Mouse (Mus musculus): Measurements from ENCODE around the gene Lrig2. TPM values are rescaled to one million over a fixed set of nuclear protein-coding genes. Genes with fewer than 3 reads are reported as not detected.

The Lrig2 gene
- polyA plus RNA-seq, 1 experiment from 2014 or later: 2.5 TPM

DNA sequence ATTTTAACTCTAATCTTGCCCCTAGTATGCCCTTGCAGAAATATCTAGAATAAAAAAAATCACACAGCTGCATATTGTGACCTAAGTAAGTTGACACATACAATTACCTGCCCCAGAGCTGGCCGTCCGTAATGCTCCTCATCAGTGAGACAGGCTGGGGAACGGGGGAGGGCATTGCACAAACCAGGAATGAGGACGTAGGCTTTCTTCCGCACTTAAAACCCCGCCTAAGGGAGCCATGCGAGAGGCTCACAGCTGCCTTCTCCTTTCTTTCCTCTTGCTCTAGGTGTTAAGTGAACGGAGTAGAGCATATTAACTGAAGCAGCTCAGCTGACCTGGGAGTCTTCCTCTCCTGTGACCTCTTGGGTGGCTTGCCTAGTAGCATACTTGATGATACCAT, 149.9 kb downstream of the Lrig2 start:
- no peak overlapping the region for H3K27ac ChIP-seq (ENCODE audit: low read depth)
- no peaks in the 10 kb centered on the region for H3K4me1 ChIP-seq (ENCODE audit: insufficient read depth)
- H3K27me3 ChIP-seq (ENCODE audit: insufficient read depth, low read length): no peaks in the 10 kb centered on the region
- DNase-seq (no peak), ATAC-seq (no peak)
- WGBS (ENCODE audit: insufficient replicate concordance): 76% methylated on average over 8 of the region's 8 CpGs
- TF ChIP-seq EP300 (IDR thresholded peaks at IDR 0.05; ENCODE audit: low read depth) (no peak), CTCF (IDR thresholded peaks at IDR 0.05; ENCODE audit: low read depth) (no peak)
- no peak overlapping the region for H3K4me3 ChIP-seq (ENCODE audit: low read depth, low read length)
- no peaks in the 10 kb centered on the region for H3K36me3 ChIP-seq (replicated peaks; ENCODE audit: insufficient read depth, low read length)
- no peak overlapping the region for H3K4me2 ChIP-seq (ENCODE audit: low read depth, low read length)
- no peaks in the 10 kb centered on the region for H3K9me3 ChIP-seq (ENCODE audit: low read length)
- H3K9ac ChIP-seq (replicated peaks): no peak overlapping the region

DNA sequence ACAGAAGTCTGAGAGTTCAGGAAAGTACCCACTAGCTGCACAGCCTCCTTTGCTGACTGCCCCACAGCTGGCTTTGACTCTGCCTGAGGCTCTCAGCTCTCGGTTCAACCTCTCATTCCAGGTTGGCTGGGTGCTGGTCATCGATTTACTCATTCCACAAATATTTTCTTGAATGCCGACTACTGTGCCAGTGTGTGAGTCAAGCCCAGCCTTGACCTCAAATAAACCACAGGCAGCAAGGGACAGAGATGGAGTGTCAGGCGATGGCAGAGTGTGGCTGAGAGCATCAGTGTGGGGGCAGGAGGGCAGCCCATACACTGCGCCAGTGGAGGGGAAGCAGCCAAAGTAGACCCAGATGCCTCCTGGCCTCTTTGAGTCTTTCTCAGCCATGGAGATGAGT, 151.4 kb downstream of the Lrig2 start:
- DNase-seq (peak; percentile 63), ATAC-seq (peak; percentile 88)
- Histone ChIP-seq H3K9me3 (ENCODE audit: low read length) (no peaks in the 10 kb centered on the region), H3K4me3 (ENCODE audit: low read depth, low read length) (no peak overlapping the region), H3K27me3 (ENCODE audit: insufficient read depth, low read length) (no peaks in the 10 kb centered on the region), H3K4me1 (ENCODE audit: insufficient read depth) (no peaks in the 10 kb centered on the region), H3K36me3 (replicated peaks; ENCODE audit: insufficient read depth, low read length) (no peaks in the 10 kb centered on the region), H3K9ac (replicated peaks) (no peak overlapping the region), H3K4me2 (ENCODE audit: low read depth, low read length) (no peak overlapping the region), H3K27ac (ENCODE audit: low read depth) (peak overlapping the region; percentile 80)
- peak; percentile 43; the same call in 1 of the 2 replicates for TF ChIP-seq EP300 (IDR thresholded peaks at IDR 0.05; ENCODE audit: low read depth)
- no peak for TF ChIP-seq CTCF (IDR thresholded peaks at IDR 0.05; ENCODE audit: low read depth)
- 46% methylated on average over 5 of the region's 5 CpGs for WGBS (ENCODE audit: insufficient replicate concordance)

DNA sequence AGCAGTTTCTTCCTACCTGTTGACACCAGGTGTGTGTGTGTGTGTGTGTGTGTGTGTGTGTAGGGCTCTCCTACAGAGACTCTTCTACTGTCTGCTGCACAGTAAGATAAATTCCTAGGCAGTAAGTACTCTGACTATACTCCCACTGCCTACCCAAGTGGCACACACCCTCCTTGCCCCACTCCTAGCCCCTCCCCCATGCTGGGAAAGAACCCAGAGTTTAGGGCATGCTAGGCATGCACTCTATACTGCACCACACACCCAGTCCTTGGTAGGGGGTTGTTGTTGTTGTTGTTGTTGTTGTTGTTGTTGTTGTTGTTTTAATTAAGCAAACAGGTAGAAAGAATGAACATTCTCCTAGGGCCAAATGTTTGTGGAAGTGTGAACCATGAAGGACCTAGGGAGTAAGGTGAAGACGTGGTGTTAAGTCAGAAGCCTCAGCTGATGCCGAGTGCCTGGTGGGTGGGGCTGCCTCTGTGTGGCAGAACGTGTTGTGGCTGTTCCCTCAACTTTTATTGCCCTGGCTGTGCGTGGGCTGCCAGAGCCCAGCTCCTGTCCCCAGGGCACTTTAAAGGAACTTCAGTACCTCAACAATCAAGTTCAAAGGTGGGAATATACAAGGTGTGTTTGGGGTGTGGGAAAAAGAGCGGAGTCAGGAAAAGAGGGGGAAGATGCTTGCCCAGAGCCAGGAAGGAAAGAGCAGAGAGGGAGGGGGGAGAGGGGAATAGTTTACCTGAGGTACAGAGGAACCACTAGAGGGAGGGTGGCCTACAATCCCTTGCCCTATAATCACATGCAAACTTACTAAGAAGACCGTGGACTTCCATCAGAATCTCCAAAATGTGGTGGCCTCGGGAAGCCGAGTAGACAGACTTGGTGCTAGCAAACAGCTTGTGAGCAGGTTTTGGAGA, 152.2 kb downstream of the Lrig2 start:
- Histone ChIP-seq H3K36me3 (replicated peaks; ENCODE audit: insufficient read depth, low read length) (no peaks in the 10 kb centered on the region), H3K4me1 (ENCODE audit: insufficient read depth) (no peaks in the 10 kb centered on the region), H3K9me3 (ENCODE audit: low read length) (no peaks in the 10 kb centered on the region), H3K27me3 (ENCODE audit: insufficient read depth, low read length) (no peaks in the 10 kb centered on the region), H3K9ac (replicated peaks) (no peak overlapping the region), H3K4me3 (ENCODE audit: low read depth, low read length) (no peak overlapping the region), H3K27ac (ENCODE audit: low read depth) (peak overlapping the region; percentile 80), H3K4me2 (ENCODE audit: low read depth, low read length) (0 out of 2 replicates have a peak overlapping the region, but pooled peaks have one; percentile 20)
- TF ChIP-seq EP300 (IDR thresholded peaks at IDR 0.05; ENCODE audit: low read depth) (no peak), CTCF (IDR thresholded peaks at IDR 0.05; ENCODE audit: low read depth) (peak; percentile 19; the same call in 1 of the 2 replicates)
- WGBS (ENCODE audit: insufficient replicate concordance): 39% methylated on average over 8 of the region's 8 CpGs
- DNase-seq (no peak), ATAC-seq (peak; percentile 42)

DNA sequence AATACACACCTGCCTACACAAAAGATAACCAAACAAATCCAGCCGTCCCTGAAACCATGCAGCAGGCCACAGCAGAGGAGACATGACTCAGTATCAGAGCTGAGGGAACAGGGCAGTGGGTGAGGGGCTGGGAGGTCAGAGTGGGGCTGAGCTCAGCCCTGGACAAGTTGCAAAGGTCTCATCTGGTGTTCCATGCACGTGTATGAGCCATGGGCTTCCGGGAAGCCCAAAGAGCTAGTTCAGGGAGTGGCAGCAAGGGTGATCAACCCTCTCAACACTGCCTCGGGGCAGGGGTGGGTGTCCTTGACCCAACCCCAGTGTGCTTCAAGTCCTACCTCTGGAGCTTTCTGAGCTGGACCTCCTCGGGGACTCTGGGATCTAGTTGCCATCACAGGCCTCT, 153.0 kb downstream of the Lrig2 start:
- H3K27ac ChIP-seq (ENCODE audit: low read depth): no peak overlapping the region
- no peaks in the 10 kb centered on the region for H3K4me1 ChIP-seq (ENCODE audit: insufficient read depth)
- no peak overlapping the region for H3K4me3 ChIP-seq (ENCODE audit: low read depth, low read length)
- H3K9ac ChIP-seq (replicated peaks): no peak overlapping the region
- DNase-seq (peak; percentile 29), ATAC-seq (peak; percentile 67)
- H3K9me3 ChIP-seq (ENCODE audit: low read length): no peaks in the 10 kb centered on the region
- no peak overlapping the region for H3K4me2 ChIP-seq (ENCODE audit: low read depth, low read length)
- 49% methylated on average over 5 of the region's 5 CpGs for WGBS (ENCODE audit: insufficient replicate concordance)
- TF ChIP-seq CTCF (IDR thresholded peaks at IDR 0.05; ENCODE audit: low read depth) (no peak), EP300 (IDR thresholded peaks at IDR 0.05; ENCODE audit: low read depth) (no peak)
- H3K36me3 ChIP-seq (replicated peaks; ENCODE audit: insufficient read depth, low read length): no peaks in the 10 kb centered on the region
- H3K27me3 ChIP-seq (ENCODE audit: insufficient read depth, low read length): no peaks in the 10 kb centered on the region

DNA sequence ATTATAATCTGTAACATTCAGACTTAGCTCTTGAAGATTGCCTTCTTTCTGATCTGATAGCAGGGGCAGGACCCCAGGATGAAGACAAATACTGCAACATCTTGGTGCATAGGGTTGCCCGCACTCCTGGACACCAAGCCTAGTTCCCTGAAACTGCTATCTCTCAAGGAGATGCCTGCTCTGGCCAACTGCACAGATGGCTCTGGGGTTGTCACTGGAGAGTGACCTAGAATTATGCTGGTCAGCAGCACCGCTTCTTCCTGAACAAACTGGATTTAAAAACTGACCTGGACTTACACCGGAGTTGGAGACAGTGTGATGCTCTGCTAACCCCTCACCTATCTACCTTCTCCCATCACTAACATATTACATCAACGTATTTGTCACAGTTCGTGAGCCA, 155.6 kb downstream of the Lrig2 start:
- Histone ChIP-seq H3K27ac (ENCODE audit: low read depth) (no peak overlapping the region), H3K4me1 (ENCODE audit: insufficient read depth) (no peaks in the 10 kb centered on the region), H3K9ac (replicated peaks) (no peak overlapping the region), H3K9me3 (ENCODE audit: low read length) (no peaks in the 10 kb centered on the region), H3K36me3 (replicated peaks; ENCODE audit: insufficient read depth, low read length) (no peaks in the 10 kb centered on the region), H3K4me3 (ENCODE audit: low read depth, low read length) (no peak overlapping the region), H3K27me3 (ENCODE audit: insufficient read depth, low read length) (no peaks in the 10 kb centered on the region), H3K4me2 (ENCODE audit: low read depth, low read length) (no peak overlapping the region)
- TF ChIP-seq CTCF (IDR thresholded peaks at IDR 0.05; ENCODE audit: low read depth) (no peak), EP300 (IDR thresholded peaks at IDR 0.05; ENCODE audit: low read depth) (no peak)
- DNase-seq (no peak), ATAC-seq (no peak)
- 83% methylated on average over 5 of the region's 5 CpGs for WGBS (ENCODE audit: insufficient replicate concordance)

DNA sequence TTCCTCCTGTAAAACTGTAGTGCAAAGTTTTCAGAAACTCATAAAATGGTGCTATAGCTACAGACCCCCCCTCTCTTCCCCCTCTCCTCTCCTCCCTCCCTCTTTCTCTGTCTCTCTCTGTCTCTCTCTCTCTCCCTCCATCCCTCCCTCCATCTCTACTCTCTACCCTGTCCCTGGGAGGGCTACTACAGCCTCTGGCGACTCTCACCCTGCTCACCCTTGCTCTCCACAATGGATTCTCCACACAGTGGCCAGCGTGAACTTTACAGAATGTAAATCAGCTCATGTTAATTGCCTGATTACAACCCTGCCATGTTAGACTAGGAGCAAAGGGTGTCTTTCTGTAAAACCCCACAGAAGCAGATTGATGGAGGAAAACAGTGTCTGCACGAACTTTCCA, 157.8 kb downstream of the Lrig2 start:
- Histone ChIP-seq H3K36me3 (replicated peaks; ENCODE audit: insufficient read depth, low read length) (no peaks in the 10 kb centered on the region), H3K27ac (ENCODE audit: low read depth) (no peak overlapping the region), H3K4me1 (ENCODE audit: insufficient read depth) (no peaks in the 10 kb centered on the region), H3K4me2 (ENCODE audit: low read depth, low read length) (no peak overlapping the region), H3K27me3 (ENCODE audit: insufficient read depth, low read length) (no peaks in the 10 kb centered on the region), H3K9ac (replicated peaks) (no peak overlapping the region), H3K9me3 (ENCODE audit: low read length) (no peaks in the 10 kb centered on the region), H3K4me3 (ENCODE audit: low read depth, low read length) (no peak overlapping the region)
- DNase-seq (no peak), ATAC-seq (no peak)
- WGBS (ENCODE audit: insufficient replicate concordance): 55% methylated on average over 3 of the region's 3 CpGs
- TF ChIP-seq EP300 (IDR thresholded peaks at IDR 0.05; ENCODE audit: low read depth) (no peak), CTCF (IDR thresholded peaks at IDR 0.05; ENCODE audit: low read depth) (no peak)

Measured in liver, postnatal 0 days (tissue).